Mouse (Mus musculus) bone marrow, adult 2 months (tissue): ENCODE results near the gene Klk1b8. TPM values are rescaled to one million over a fixed set of nuclear protein-coding genes. Genes with fewer than 3 reads are reported as not detected.

Experiments used
- H3K27ac ChIP-seq: fragments of 200-500 bp; 2 replicates; pipeline ENCODE4 v1.5.1; 2012; ENCODE audit warnings: low read depth, mild to moderate bottlenecking, control low read depth, inconsistent platforms, low read length; ENCODE audit not compliant: control insufficient read depth, poor library complexity, insufficient read depth
- H3K4me1 ChIP-seq: fragments of 200-500 bp; 2 replicates; pipeline ENCODE4 v1.6.1; 2011; ENCODE audit warnings: low read length; ENCODE audit not compliant: control insufficient read depth, insufficient read depth
- H3K4me3 ChIP-seq: fragments of 200-500 bp; replicated peaks from 2 replicates; pipeline ENCODE3; 2011; ENCODE audit warnings: mild to moderate bottlenecking, low read depth, low read length, control low read depth; ENCODE audit not compliant: control insufficient read depth
- CTCF ChIP-seq: fragments of 200-500 bp; IDR thresholded peaks from 2 replicates; pipeline ENCODE4 v1.5.1; 2011; ENCODE audit warnings: low read length, control low read depth; ENCODE audit not compliant: control insufficient read depth, insufficient read depth
- POLR2A ChIP-seq: fragments of 200-500 bp; IDR thresholded peaks from 2 replicates; pipeline ENCODE4 v1.6.1; 2011; ENCODE audit warnings: low read depth, mild to moderate bottlenecking, control low read depth, low read length, borderline replicate concordance; ENCODE audit not compliant: control insufficient read depth
- WGBS: fragments of 180-500 bp; shearing (Covaris S2); methylation state at CpG from one replicate; pipeline ENCODE4 v1.1.7; 2018; 5-methylcytosine and 5-hydroxymethylcytosine counted together
- polyA plus RNA-seq: library from polyadenylated mRNA; stranded (reverse); fragments of >200 nt; gene quantifications from 2 replicates; pipeline ENCODE4 v1.2.4, GENCODE M21; 2011; ENCODE audit warnings: low replicate concordance; ENCODE audit not compliant: missing spikeins, insufficient read depth, insufficient read length

Klk1b8 gene
- polyA plus RNA-seq: not detected in 2 replicates

- TF ChIP-seq CTCF: no peak
- no peak for TF ChIP-seq POLR2A
- H3K27ac ChIP-seq: no peak within 1 kb of the TSS
- H3K4me3 ChIP-seq: no peak within 1 kb of the TSS
- H3K4me1 ChIP-seq: no peaks in the 10 kb centered on the region
- 64% methylated on average over 2 of the region's 2 CpGs for WGBS
Measured at GRCm38 (mm10) chr7:43950364-43950763, at the start of gene Klk1b8. Gene Klk1b8 (plus strand): TSS chr7:43950664.

GRCm38 (mm10) chr7:43914821-43915220, 35.6 kb upstream of the Klk1b8 start:
- H3K4me3 ChIP-seq: no peak overlapping the region
- no peak for TF ChIP-seq POLR2A
- TF ChIP-seq CTCF: no peak
- WGBS: 55% methylated on average over 9 of the region's 9 CpGs
- H3K27ac ChIP-seq: no peak overlapping the region
- H3K4me1 ChIP-seq: no peaks in the 10 kb centered on the region

DNA sequence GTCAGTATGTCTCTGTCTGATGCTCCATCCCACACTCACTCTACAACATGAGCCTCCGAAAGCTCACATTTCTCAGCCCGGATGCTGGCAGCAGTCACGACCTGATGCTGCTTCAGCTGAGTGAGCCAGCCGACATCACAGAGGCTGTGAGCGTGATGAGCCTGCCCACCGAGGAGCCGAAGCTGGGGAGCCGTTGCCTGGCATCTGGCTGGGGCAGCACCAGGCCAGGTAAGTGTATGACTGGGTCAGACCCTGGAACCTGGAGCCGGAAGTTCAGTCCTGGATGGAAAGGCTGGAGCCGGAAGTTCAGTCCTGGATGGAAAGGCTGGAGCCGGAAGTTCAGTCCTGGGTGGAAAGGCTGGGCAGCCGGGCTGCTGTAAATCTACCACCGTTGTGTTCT, 32.0 kb upstream of the Klk1b8 start:
- no peak overlapping the region for H3K4me3 ChIP-seq
- no peak overlapping the region for H3K27ac ChIP-seq
- no peak for TF ChIP-seq POLR2A
- no peak for TF ChIP-seq CTCF
- H3K4me1 ChIP-seq: no peaks in the 10 kb centered on the region; the same call in 1 of the 2 replicates
- whole genome bisulfite sequencing: 81% methylated on average over 13 of the region's 13 CpGs

GRCm38 (mm10) chr7:43918871-43919270, 31.6 kb upstream of the Klk1b8 start:
- Histone ChIP-seq H3K4me3 (no peak overlapping the region), H3K27ac (no peak overlapping the region), H3K4me1 (no peaks in the 10 kb centered on the region; the same call in 1 of the 2 replicates)
- WGBS: 62% methylated on average over 8 of the region's 8 CpGs
- TF ChIP-seq CTCF (no peak), POLR2A (no peak)

- H3K27ac ChIP-seq: peak overlapping the region; percentile 60
- TF ChIP-seq CTCF: peak; percentile 93
- TF ChIP-seq POLR2A: no peak
- no peak overlapping the region for H3K4me3 ChIP-seq
- 17% methylated on average over 14 of the region's 14 CpGs for WGBS
- no peaks in the 10 kb centered on the region; the same call in 1 of the 2 replicates for H3K4me1 ChIP-seq
Measured at GRCm38 (mm10) chr7:43919559-43920451, 30.7 kb upstream of the Klk1b8 start.

DNA sequence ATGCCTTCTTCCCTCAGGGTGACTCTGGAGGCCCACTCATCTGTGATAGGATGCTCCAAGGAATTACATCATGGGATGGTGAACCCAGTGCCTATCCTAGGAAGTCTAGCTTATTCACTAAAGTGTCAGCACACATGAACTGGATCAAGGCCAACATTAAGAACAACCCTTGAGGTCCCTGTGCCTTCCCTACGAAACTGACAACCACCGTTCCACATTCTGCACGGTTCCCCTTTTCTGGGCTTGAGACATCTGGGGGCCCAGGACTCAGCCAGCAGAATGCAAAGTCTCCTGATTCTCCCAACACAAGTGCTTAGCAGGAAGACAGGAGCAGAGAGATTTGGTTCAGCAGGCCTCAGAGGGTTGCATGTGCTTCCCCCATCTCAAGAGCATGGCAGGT, 29.9 kb upstream of the Klk1b8 start:
- no peak for TF ChIP-seq POLR2A
- no peak for TF ChIP-seq CTCF
- peak overlapping the region; percentile 3; the same call in 1 of the 2 replicates for H3K27ac ChIP-seq
- no peak overlapping the region for H3K4me3 ChIP-seq
- H3K4me1 ChIP-seq: no peaks in the 10 kb centered on the region; the same call in 1 of the 2 replicates
- 15% methylated on average over 3 of the region's 3 CpGs for WGBS

- no peaks in the 10 kb centered on the region; the same call in 1 of the 2 replicates for H3K4me1 ChIP-seq
- 34% methylated on average over 6 of the region's 6 CpGs for WGBS
- H3K27ac ChIP-seq: peak overlapping the region; percentile 3; the same call in 1 of the 2 replicates
- H3K4me3 ChIP-seq: no peak overlapping the region
- no peak for TF ChIP-seq CTCF
- no peak for TF ChIP-seq POLR2A
Measured at GRCm38 (mm10) chr7:43921087-43921486, 29.4 kb upstream of the Klk1b8 start.

DNA sequence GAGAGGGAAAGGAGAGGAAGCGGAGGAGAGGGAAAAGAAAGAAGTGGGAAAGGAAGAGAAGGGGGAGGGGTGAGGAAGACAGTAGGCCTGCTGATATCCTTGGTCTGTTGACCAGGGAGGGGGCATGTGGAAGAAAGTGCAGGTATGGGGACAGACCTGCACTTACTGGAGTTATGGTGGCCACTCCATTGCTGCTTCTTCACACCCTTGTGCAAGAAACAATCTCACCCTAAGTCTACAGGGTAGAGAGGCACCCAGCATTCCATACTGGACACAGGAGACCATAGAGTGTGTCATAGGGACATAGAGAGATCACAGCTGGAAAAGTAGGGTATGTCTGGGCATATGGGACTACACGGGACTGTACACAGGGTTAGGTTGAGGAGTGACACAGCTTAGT, 28.5 kb upstream of the Klk1b8 start:
- Histone ChIP-seq H3K4me1 (no peaks in the 10 kb centered on the region; the same call in 1 of the 2 replicates), H3K27ac (no peak overlapping the region), H3K4me3 (no peak overlapping the region)
- 78% methylated on average over 2 of the region's 2 CpGs for WGBS
- TF ChIP-seq CTCF: no peak
- TF ChIP-seq POLR2A: no peak
